15 mouse cellular contexts compared by ENCODE assay signal in the genomic region with DNA sequence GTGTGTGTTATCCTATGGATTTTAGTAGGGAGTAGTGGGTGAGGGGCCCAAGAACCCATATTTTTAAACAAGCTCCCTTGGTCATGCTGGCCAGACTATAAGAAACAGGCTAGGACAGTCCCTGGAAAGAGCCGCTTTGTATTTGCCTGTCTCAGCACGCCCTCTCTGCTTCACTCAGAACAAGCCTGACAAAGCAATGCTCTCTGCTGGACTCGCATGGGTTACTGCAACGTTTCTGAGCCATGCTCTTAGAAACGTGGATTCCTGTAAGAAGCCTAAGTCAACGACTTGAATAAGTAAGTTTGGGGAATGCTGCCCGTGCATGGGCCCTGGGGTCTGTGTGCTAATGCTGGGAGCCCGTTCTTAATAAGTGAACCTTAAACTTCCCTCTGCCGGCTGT. TPM values are rescaled to one million over a fixed set of nuclear protein-coding genes. Genes with fewer than 3 reads are reported as not detected.
DNase-seq lines count a peak whose midpoint lies in the region; ATAC-seq and TF ChIP-seq lines count a peak whose summit lies in the region.
"Had no signal": no experiment of that assay in that cellular context is flagged by ENCODE, and none has a peak within 500 bp of the region (broad histone marks: within the 10 kb centered on the region; RNA-seq: fewer than 3 reads in every experiment).

No protein-coding gene starts in this region.

- peaks cover 30% of the 10 kb centered on the region for H3K27me3 ChIP-seq in intestine, postnatal 0 days (replicated peaks; ENCODE audit: control insufficient read depth, insufficient read depth, low read length)
- peaks cover 19% of the 10 kb centered on the region for H3K27me3 ChIP-seq in intestine, embryonic 16.5 days (replicated peaks; ENCODE audit: control insufficient read depth, insufficient read depth, low read length)
- H3K27me3 ChIP-seq in midbrain, postnatal 0 days (ENCODE audit: insufficient read depth, low read length) = peaks cover 9% of the 10 kb centered on the region
- peaks cover 15% of the 10 kb centered on the region; the same call in 1 of the 2 replicates for H3K27me3 ChIP-seq in midbrain, embryonic 15.5 days (replicated peaks)
- peaks cover 10% of the 10 kb centered on the region for H3K27me3 ChIP-seq in embryonic facial prominence, embryonic 11.5 days (ENCODE audit: control insufficient read depth, insufficient read depth, low read length)

- H3K27ac ChIP-seq in intestine, postnatal 0 days (ENCODE audit: low read depth, low read length) = no peak overlapping the region
- no peak overlapping the region for H3K27ac ChIP-seq in intestine, embryonic 16.5 days (ENCODE audit: low read length)
- H3K27ac ChIP-seq in midbrain, postnatal 0 days (ENCODE audit: low read depth, low read length) = no peak overlapping the region
- H3K27ac ChIP-seq in midbrain, embryonic 15.5 days = no peak overlapping the region
- H3K27ac ChIP-seq in embryonic facial prominence, embryonic 11.5 days (replicated peaks; ENCODE audit: low read depth, low read length) = no peak overlapping the region
- H3K27ac ChIP-seq: heart, embryonic 10.5 days; liver, embryonic 14.5 days; macrophage had no signal

- H3K4me3 ChIP-seq in intestine, postnatal 0 days (ENCODE audit: low read depth, low read length) = no peak overlapping the region
- no peak overlapping the region for H3K4me3 ChIP-seq in intestine, embryonic 16.5 days (ENCODE audit: low read length)
- H3K4me3 ChIP-seq in midbrain, postnatal 0 days (ENCODE audit: low read depth, low read length) = no peak overlapping the region
- H3K4me3 ChIP-seq in midbrain, embryonic 15.5 days = no peak overlapping the region
- H3K4me3 ChIP-seq in embryonic facial prominence, embryonic 11.5 days (ENCODE audit: low read depth, low read length) = no peak overlapping the region
- H3K4me3 ChIP-seq: erythroblast, embryonic 14.5 days; heart, embryonic 10.5 days had no signal

- DNase-seq in midbrain, postnatal 0 days (ENCODE audit: low spot score) = peak; percentile 77
- peak; percentile 36 for DNase-seq in embryonic facial prominence, embryonic 11.5 days (ENCODE audit: low spot score)
- DNase-seq in right cerebral cortex, postnatal 4 days = peak; percentile 31
- DNase-seq in gastrocnemius, adult 8-10 months (ENCODE audit: low spot score in 2 of 2) = no peak
- DNase-seq: cerebellum, postnatal 25 days had no signal

- no peak overlapping the region for H3K4me2 ChIP-seq in intestine, postnatal 0 days (replicated peaks; ENCODE audit: low read depth)
- no peak overlapping the region for H3K4me2 ChIP-seq in intestine, embryonic 16.5 days (ENCODE audit: low read depth, low read length)
- no peak overlapping the region for H3K4me2 ChIP-seq in midbrain, postnatal 0 days (ENCODE audit: low read depth, low read length, poor library complexity, severe bottlenecking)
- no peak overlapping the region for H3K4me2 ChIP-seq in midbrain, embryonic 15.5 days
- H3K4me2 ChIP-seq in embryonic facial prominence, embryonic 11.5 days (ENCODE audit: low read depth, low read length) = no peak overlapping the region

- no peaks in the 10 kb centered on the region for H3K36me3 ChIP-seq in intestine, postnatal 0 days (ENCODE audit: control insufficient read depth, insufficient read depth)
- no peaks in the 10 kb centered on the region for H3K36me3 ChIP-seq in intestine, embryonic 16.5 days (ENCODE audit: control insufficient read depth, insufficient read depth, low read length)
- H3K36me3 ChIP-seq in midbrain, postnatal 0 days (ENCODE audit: insufficient read depth, low read length) = no peaks in the 10 kb centered on the region
- H3K36me3 ChIP-seq in midbrain, embryonic 15.5 days (replicated peaks) = no peaks in the 10 kb centered on the region
- no peaks in the 10 kb centered on the region for H3K36me3 ChIP-seq in embryonic facial prominence, embryonic 11.5 days (replicated peaks; ENCODE audit: control insufficient read depth, insufficient read depth, low read depth, low read length)
- H3K36me3 ChIP-seq: heart, embryonic 10.5 days had no signal

- WGBS in intestine, postnatal 0 days = 19% methylated on average over 9 of the region's 9 CpGs
- 20% methylated on average over 9 of the region's 9 CpGs for WGBS in intestine, embryonic 16.5 days
- 17% methylated on average over 9 of the region's 9 CpGs for WGBS in midbrain, postnatal 0 days
- 19% methylated on average over 9 of the region's 9 CpGs for WGBS in midbrain, embryonic 15.5 days
- WGBS in embryonic facial prominence, embryonic 11.5 days = 23% methylated on average over 9 of the region's 9 CpGs

- peak; percentile 51 for TF ChIP-seq CTCF in intestine, postnatal 0 days (IDR thresholded peaks at IDR 0.05; ENCODE audit: low read depth)
- TF ChIP-seq CTCF in midbrain, postnatal 0 days (IDR thresholded peaks at IDR 0.05) = peak; percentile 80

- no peak overlapping the region for H3K9ac ChIP-seq in intestine, postnatal 0 days (ENCODE audit: low read depth, low read length)
- H3K9ac ChIP-seq in intestine, embryonic 16.5 days (ENCODE audit: low read depth, low read length) = no peak overlapping the region
- no peak overlapping the region for H3K9ac ChIP-seq in midbrain, postnatal 0 days (replicated peaks; ENCODE audit: low read length, poor library complexity, severe bottlenecking)
- no peak overlapping the region for H3K9ac ChIP-seq in midbrain, embryonic 15.5 days
- no peak overlapping the region for H3K9ac ChIP-seq in embryonic facial prominence, embryonic 11.5 days (replicated peaks; ENCODE audit: low read length)
- H3K9ac ChIP-seq: liver, embryonic 14.5 days had no signal

- ATAC-seq in intestine, postnatal 0 days = no peak
- no peak for ATAC-seq in intestine, embryonic 16.5 days
- no peak for ATAC-seq in midbrain, postnatal 0 days (ENCODE audit: low FRiP score)
- ATAC-seq in midbrain, embryonic 15.5 days (replicated peaks) = no peak
- ATAC-seq in embryonic facial prominence, embryonic 11.5 days (replicated peaks; ENCODE audit: insufficient number of reproducible peaks, low FRiP score, low TSS enrichment, low read depth) = no peak
- no peak for ATAC-seq in activated CD4-positive, CD25-positive, alpha-beta regulatory T cell, adult 4 months
- ATAC-seq: CD4-positive, CD25-positive, alpha-beta regulatory T cell, adult 4 months had no signal

- H3K9me3 ChIP-seq in intestine, postnatal 0 days (ENCODE audit: control insufficient read depth) = no peaks in the 10 kb centered on the region
- no peaks in the 10 kb centered on the region for H3K9me3 ChIP-seq in intestine, embryonic 16.5 days (ENCODE audit: control insufficient read depth, low read length)
- H3K9me3 ChIP-seq in midbrain, postnatal 0 days (ENCODE audit: low read length) = no peaks in the 10 kb centered on the region
- H3K9me3 ChIP-seq in midbrain, embryonic 15.5 days = no peaks in the 10 kb centered on the region
- H3K9me3 ChIP-seq in embryonic facial prominence, embryonic 11.5 days (replicated peaks; ENCODE audit: control insufficient read depth, low read length) = no peaks in the 10 kb centered on the region
- H3K9me3 ChIP-seq: heart, embryonic 10.5 days had no signal

- peaks cover 7% of the 10 kb centered on the region; the same call in 1 of the 2 replicates for H3K4me1 ChIP-seq in intestine, postnatal 0 days (replicated peaks; ENCODE audit: control insufficient read depth, insufficient read depth, low read length)
- peaks cover 12% of the 10 kb centered on the region; the same call in 1 of the 2 replicates for H3K4me1 ChIP-seq in intestine, embryonic 16.5 days (ENCODE audit: control insufficient read depth, insufficient read depth, low read length)
- peaks cover 8% of the 10 kb centered on the region; the same call in 1 of the 2 replicates for H3K4me1 ChIP-seq in midbrain, postnatal 0 days (ENCODE audit: insufficient read depth, low read length)
- H3K4me1 ChIP-seq in midbrain, embryonic 15.5 days = peaks cover 28% of the 10 kb centered on the region
- peaks cover 5% of the 10 kb centered on the region for H3K4me1 ChIP-seq in embryonic facial prominence, embryonic 11.5 days (ENCODE audit: control insufficient read depth, insufficient read depth, low read length)

RNA-seq across cellular contexts. Expression of gene Cdh4, which starts 2.1 kb away (rescaled TPM):
- polyA plus RNA-seq in intestine, postnatal 0 days (2015; fragmentation: Nextera tagmentation; extraction: Ambion mirVana) = 2.4 and 3.0 TPM in 2 replicates
- 2.2 and 3.2 TPM in 2 replicates for polyA plus RNA-seq in intestine, embryonic 16.5 days (2015; fragmentation: Nextera tagmentation; extraction: Ambion mirVana)
- total RNA-seq in midbrain, postnatal 0 days (2014; rRNA removed) = 86.6 and 93.6 TPM in 2 replicates
- 63.8 and 64.9 TPM in 2 replicates for polyA plus RNA-seq in midbrain, postnatal 0 days (2015; fragmentation: Nextera tagmentation; extraction: Ambion mirVana)
- polyA plus RNA-seq in midbrain, embryonic 15.5 days (2015; fragmentation: Nextera tagmentation; extraction: Ambion mirVana) = 58.8 and 63.9 TPM in 2 replicates
- polyA plus RNA-seq in embryonic facial prominence, embryonic 11.5 days (2014; fragmentation: Nextera tagmentation; extraction: Ambion mirVana) = 3.7 and 3.8 TPM in 2 replicates
- 10 to 100 TPM in 3 of 4 experiments, 1 to 10 TPM in 1; 7.0 to 25.5 (median 13.8) TPM for total RNA-seq in gastrocnemius, adult 8-10 months (2022)
- under 1 TPM; 0.14 to 0.20 TPM for polyA plus RNA-seq in activated CD4-positive, CD25-positive, alpha-beta regulatory T cell, adult 4 months (2017; shearing (Covaris generic))
- total RNA-seq: hematopoietic stem cell, adult 5-6 weeks had no signal
- polyA plus RNA-seq: CD4-positive, CD25-positive, alpha-beta regulatory T cell, adult 4 months; erythroblast, embryonic 14.5 days; macrophage had no signal

Comparison
In these comparisons a context has a peak if more than half of its experiments do, and no peak if none do; other contexts are left out.
1. DNase-seq: peak in midbrain, postnatal 0 days (single experiment), embryonic facial prominence, embryonic 11.5 days (single experiment) and right cerebral cortex, postnatal 4 days (single experiment); none in gastrocnemius, adult 8-10 months (0 of 2).
2. RNA of gene Cdh4, which starts 2.1 kb away (polyA plus RNA-seq): 63.8 to 64.9 TPM in midbrain, postnatal 0 days and 58.8 to 63.9 TPM in midbrain, embryonic 15.5 days; 3.7 to 3.8 TPM in embryonic facial prominence, embryonic 11.5 days, 2.4 to 3.0 TPM in intestine, postnatal 0 days, 2.2 to 3.2 TPM in intestine, embryonic 16.5 days and 0.14 to 0.20 TPM in activated CD4-positive, CD25-positive, alpha-beta regulatory T cell, adult 4 months; every median in the first group is over 10 times any median in the second.